Mouse (Mus musculus): ENCODE measurements around the gene Cd244a.

DNA sequence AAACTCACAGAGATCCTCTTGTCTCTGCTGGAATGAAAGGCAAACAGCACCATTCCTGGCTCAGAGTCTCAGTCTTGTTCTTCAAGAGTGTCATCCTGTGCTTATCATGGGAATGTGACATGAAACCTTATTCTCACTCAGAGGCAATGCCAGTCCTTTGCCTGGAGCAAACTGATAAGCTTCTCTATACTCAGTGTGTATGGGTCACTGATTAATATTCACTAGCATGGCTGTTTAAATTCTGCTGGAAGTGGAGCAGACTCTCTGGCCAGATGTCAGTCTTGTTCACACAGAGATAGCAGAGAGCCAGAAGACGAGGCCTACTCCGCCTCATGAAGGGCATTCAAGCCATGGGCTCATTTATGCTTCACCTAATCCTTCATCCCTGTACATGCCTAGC lies 25.6 kb downstream of the Cd244a start:
- TF ChIP-seq TCF3 (IDR thresholded peaks at IDR 0.05; ENCODE audit: insufficient read length, low read depth) (no peak), TCF12 (IDR thresholded peaks at IDR 0.05; ENCODE audit: insufficient read depth, poor library complexity, severe bottlenecking) (no peak), POLR2A (IDR thresholded peaks at IDR 0.05; ENCODE audit: insufficient read length, low read depth) (no peak), MYOD1 (IDR thresholded peaks at IDR 0.05; ENCODE audit: control insufficient read depth in 1 of 3, insufficient read length in 2 of 3, low read depth in 2 of 3) (no peak), POLR2AphosphoS2 (IDR thresholded peaks at IDR 0.05; ENCODE audit: insufficient read length, low read depth) (no peak), SRF (IDR thresholded peaks at IDR 0.05; ENCODE audit: control insufficient read depth, insufficient read length, low read depth) (no peak), E2F4 (IDR thresholded peaks at IDR 0.05; ENCODE audit: insufficient read depth) (no peak), USF1 (IDR thresholded peaks at IDR 0.05; ENCODE audit: low read depth) (no peak), REST (IDR thresholded peaks at IDR 0.05; ENCODE audit: insufficient read depth, insufficient read length) (no peak), CEBPB (IDR thresholded peaks at IDR 0.05; ENCODE audit: insufficient read depth, poor library complexity, severe bottlenecking) (no peak), MYOG (IDR thresholded peaks at IDR 0.05; ENCODE audit: control insufficient read depth in 1 of 3, insufficient read depth in 1 of 3, insufficient read length in 2 of 3, low read depth in 2 of 3) (no peak), MAX (IDR thresholded peaks at IDR 0.05; ENCODE audit: low read depth) (no peak)
